Mouse (Mus musculus): ENCODE data around the gene Atxn1.

DNA sequence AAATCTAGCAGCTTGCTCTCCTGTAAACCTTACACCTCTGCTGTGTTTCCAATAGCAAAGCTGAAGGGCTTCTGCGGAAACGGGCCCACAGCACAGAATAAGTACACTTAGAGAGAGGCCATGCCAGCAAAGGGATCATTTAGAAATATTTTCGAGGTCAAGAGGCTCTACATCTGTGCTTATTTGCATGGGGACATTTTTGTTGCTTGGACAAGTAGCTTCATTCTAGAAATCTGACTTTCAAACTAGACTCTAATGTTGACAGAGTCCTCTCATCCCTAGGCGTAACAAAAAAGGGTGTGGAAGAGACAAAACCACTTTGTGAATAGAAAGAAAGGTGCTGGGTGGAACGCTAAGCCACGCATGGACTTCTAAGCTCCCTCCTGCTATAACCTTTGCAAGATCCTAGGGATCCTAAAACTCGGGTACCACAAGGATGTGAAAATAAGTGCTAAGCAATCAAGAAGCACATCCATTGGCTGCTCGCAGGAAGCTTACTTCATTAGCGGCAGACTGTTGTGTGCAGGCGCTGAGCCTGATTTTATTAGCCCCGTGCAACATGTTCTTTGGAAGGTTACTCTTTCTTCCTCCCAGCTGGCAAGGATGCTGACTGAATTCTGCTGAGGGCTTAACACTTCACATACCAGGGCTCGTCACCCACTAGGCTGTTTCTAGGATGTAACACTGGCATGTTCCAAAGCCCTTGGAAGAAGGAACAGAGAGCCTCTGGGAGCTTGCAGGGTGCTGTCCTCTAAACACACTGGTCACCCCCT lies 334.1 kb downstream of the Atxn1 start:
- TF ChIP-seq CTCF (IDR thresholded peaks at IDR 0.05; ENCODE audit: insufficient read depth, low read length) (no peak), POLR2A (IDR thresholded peaks at IDR 0.05; ENCODE audit: borderline replicate concordance, extremely low read depth, low read depth, low read length) (no peak)

All from lung, adult 2 months (tissue).